Mouse (Mus musculus) hindbrain, embryonic 13.5 days (tissue): ENCODE measurements around the gene Krtap29-1. TPM values are rescaled to one million over a fixed set of nuclear protein-coding genes. Genes with fewer than 3 reads are reported as not detected.

ENCODE experiments used
- ATAC-seq: fragments of 200-750 bp; cut with Nextera tagmentation; 2 replicates; pipeline ENCODE4 v1.8.0; 2017; ENCODE audit warnings: moderate TSS enrichment; ENCODE audit not compliant: low FRiP score
- H3K27ac ChIP-seq: fragments of 300-500 bp; sonication (generic); 2 replicates; pipeline ENCODE4 v1.5.1; 2015; ENCODE audit warnings: inconsistent platforms, mild to moderate bottlenecking, moderate library complexity
- H3K27me3 ChIP-seq: fragments of 300-500 bp; sonication (generic); 2 replicates; pipeline ENCODE4 v1.6.1; 2015; ENCODE audit warnings: mild to moderate bottlenecking, inconsistent platforms
- H3K36me3 ChIP-seq: fragments of 300-500 bp; sonication (generic); 2 replicates; pipeline ENCODE4 v1.6.1; 2015; ENCODE audit warnings: mild to moderate bottlenecking, inconsistent platforms
- H3K4me1 ChIP-seq: fragments of 300-500 bp; sonication (generic); replicated peaks from 2 replicates; pipeline ENCODE4 v1.6.1; 2015; ENCODE audit warnings: inconsistent platforms
- H3K4me2 ChIP-seq: fragments of 300-500 bp; sonication (generic); 2 replicates; pipeline ENCODE4 v1.6.1; 2015; ENCODE audit warnings: inconsistent platforms, mild to moderate bottlenecking, moderate library complexity
- H3K4me3 ChIP-seq: fragments of 300-500 bp; sonication (generic); 2 replicates; pipeline ENCODE4 v1.5.1; 2015; ENCODE audit warnings: mild to moderate bottlenecking, inconsistent platforms
- H3K9ac ChIP-seq: fragments of 300-500 bp; sonication (generic); 2 replicates; pipeline ENCODE4 v1.6.1; 2015; ENCODE audit warnings: mild to moderate bottlenecking, inconsistent platforms
- H3K9me3 ChIP-seq: fragments of 300-500 bp; sonication (generic); 2 replicates; pipeline ENCODE4 v1.6.1; 2016; ENCODE audit warnings: inconsistent platforms
- WGBS: fragments of 180-500 bp; shearing (Covaris S2); methylation state at CpG from one replicate; pipeline ENCODE4 v1.1.7; 2015; 5-methylcytosine and 5-hydroxymethylcytosine counted together
- polyA plus RNA-seq: library from polyadenylated mRNA; unstranded; fragments of >200 nt; fragmentation: Nextera tagmentation; extraction: Ambion mirVana; gene quantifications from 2 replicates; pipeline ENCODE4 v1.2.1, GENCODE M21; 2015

The Krtap29-1 gene
- not detected in 2 replicates for polyA plus RNA-seq

DNA sequence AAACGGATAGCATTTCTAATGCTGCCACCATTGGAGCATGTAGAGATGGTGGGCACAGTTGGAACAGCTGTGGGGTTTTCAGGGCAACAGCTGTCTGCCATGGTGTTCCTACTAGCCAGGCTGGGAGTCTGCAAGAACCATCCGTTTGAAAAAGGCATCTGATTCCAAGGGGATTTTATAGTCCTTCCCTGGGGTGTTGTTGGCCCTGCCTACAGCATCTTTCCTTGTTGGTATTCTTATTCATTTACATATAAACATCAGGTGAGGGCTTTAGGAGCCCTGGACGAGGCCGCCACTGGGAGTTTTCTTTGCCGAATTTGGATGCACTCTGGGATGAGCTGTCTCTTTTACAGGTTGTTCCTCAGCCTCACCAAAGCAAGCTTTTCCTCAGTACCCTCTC lies at the start of gene Krtap29-1:
Krtap29-1 (minus strand) TSS at position 101 of the 400 bp plus-strand sequence.
- Histone ChIP-seq H3K36me3 (no peaks in the 10 kb centered on the region), H3K27me3 (no peaks in the 10 kb centered on the region), H3K4me3 (no peak within 1 kb of the TSS), H3K4me2 (no peak within 1 kb of the TSS), H3K27ac (no peak within 1 kb of the TSS), H3K4me1 (no peaks in the 10 kb centered on the region), H3K9me3 (no peaks in the 10 kb centered on the region), H3K9ac (no peak within 1 kb of the TSS)
- no peak for ATAC-seq
- WGBS, result 75% methylated on average over 5 of the region's 5 CpGs

- WGBS, result 88% methylated on average over 5 of the region's 5 CpGs
- Histone ChIP-seq H3K27ac (no peak overlapping the region), H3K27me3 (no peaks in the 10 kb centered on the region), H3K9ac (no peak overlapping the region), H3K4me1 (0 out of 2 replicates have a peak, but pooled peaks cover 3% of the 10 kb centered on the region), H3K4me2 (no peak overlapping the region), H3K36me3 (no peaks in the 10 kb centered on the region), H3K9me3 (no peaks in the 10 kb centered on the region), H3K4me3 (no peak overlapping the region)
- no peak for ATAC-seq
Measured at GRCm38 (mm10) chr11:100021438-100021837, 42.6 kb upstream of the Krtap29-1 start.

- H3K9me3 ChIP-seq, result no peaks in the 10 kb centered on the region
- H3K9ac ChIP-seq, result no peak overlapping the region
- whole genome bisulfite sequencing, result 94% methylated on average over 1 of the region's 1 CpGs
- H3K4me1 ChIP-seq, result no peaks in the 10 kb centered on the region
- H3K27ac ChIP-seq, result no peak overlapping the region
- H3K4me2 ChIP-seq, result no peak overlapping the region
- H3K27me3 ChIP-seq, result no peaks in the 10 kb centered on the region
- H3K36me3 ChIP-seq, result no peaks in the 10 kb centered on the region
- H3K4me3 ChIP-seq, result no peak overlapping the region
- no peak for ATAC-seq
Measured at GRCm38 (mm10) chr11:100019466-100019865, 40.6 kb upstream of the Krtap29-1 start.

DNA sequence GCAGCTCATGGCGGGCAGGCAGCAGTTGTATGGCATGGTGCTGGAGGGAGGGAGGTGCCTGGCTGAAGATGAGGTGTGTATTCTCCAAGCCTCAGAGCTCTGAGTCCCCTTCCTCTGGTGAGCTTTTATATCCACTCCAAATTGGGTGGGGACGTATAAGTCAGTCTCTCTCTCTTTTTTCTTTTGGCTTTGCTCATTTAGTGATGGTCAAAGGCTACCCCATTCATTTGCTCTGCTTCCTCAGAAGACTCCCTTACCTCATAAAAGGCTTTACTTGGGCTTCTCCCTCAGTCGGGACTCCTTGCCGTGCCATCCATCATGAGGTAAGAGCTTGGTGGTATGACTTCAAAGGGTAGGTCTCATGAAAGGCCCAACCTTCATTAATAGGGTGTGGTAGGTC lies 37.3 kb upstream of the Krtap29-1 start, which contains the start of gene Krt33a:
Krt33a (minus strand) TSS at position 101 of the 400 bp plus-strand sequence.
- no peaks in the 10 kb centered on the region for H3K9me3 ChIP-seq
- H3K4me2 ChIP-seq, result no peak within 1 kb of the TSS
- no peak within 1 kb of the TSS for H3K27ac ChIP-seq
- no peak for ATAC-seq
- 82% methylated on average over 4 of the region's 4 CpGs for WGBS
- H3K9ac ChIP-seq, result no peak within 1 kb of the TSS
- H3K36me3 ChIP-seq, result no peaks in the 10 kb centered on the region
- H3K27me3 ChIP-seq, result no peaks in the 10 kb centered on the region
- H3K4me1 ChIP-seq, result no peaks in the 10 kb centered on the region
- no peak within 1 kb of the TSS for H3K4me3 ChIP-seq

- H3K9ac ChIP-seq, result no peak overlapping the region
- H3K4me2 ChIP-seq, result no peak overlapping the region
- H3K36me3 ChIP-seq, result no peaks in the 10 kb centered on the region
- ATAC-seq, result no peak
- no peaks in the 10 kb centered on the region for H3K27me3 ChIP-seq
- no peaks in the 10 kb centered on the region for H3K9me3 ChIP-seq
- no peak overlapping the region for H3K27ac ChIP-seq
- no peak overlapping the region for H3K4me3 ChIP-seq
- H3K4me1 ChIP-seq, result no peaks in the 10 kb centered on the region
- 82% methylated on average over 4 of the region's 4 CpGs for WGBS
Measured at GRCm38 (mm10) chr11:100013691-100014171, 34.9 kb upstream of the Krtap29-1 start.

DNA sequence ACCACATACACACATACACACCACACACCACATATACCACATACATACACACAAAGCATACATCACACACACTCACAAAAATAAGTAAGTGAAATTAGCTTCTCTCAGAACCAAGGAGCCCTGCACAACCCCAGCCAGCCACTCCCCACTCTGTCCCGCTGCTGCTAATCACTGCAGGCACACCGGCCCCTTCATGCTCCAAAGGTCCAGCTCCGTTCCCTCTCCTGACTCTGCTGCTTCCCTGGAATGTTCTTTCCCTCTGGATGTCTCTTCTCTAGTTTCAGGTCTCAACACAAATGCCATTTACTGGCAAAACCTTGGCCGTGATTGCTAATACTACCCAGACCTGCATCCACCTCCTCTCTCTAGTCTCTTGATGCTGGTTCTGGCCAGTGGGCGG lies 31.8 kb upstream of the Krtap29-1 start:
- no peaks in the 10 kb centered on the region for H3K36me3 ChIP-seq
- 94% methylated on average over 5 of the region's 5 CpGs for WGBS
- no peak overlapping the region for H3K27ac ChIP-seq
- no peak overlapping the region for H3K4me3 ChIP-seq
- H3K9ac ChIP-seq, result no peak overlapping the region
- no peaks in the 10 kb centered on the region for H3K4me1 ChIP-seq
- no peak overlapping the region for H3K4me2 ChIP-seq
- no peaks in the 10 kb centered on the region for H3K9me3 ChIP-seq
- ATAC-seq, result no peak
- H3K27me3 ChIP-seq, result no peaks in the 10 kb centered on the region

DNA sequence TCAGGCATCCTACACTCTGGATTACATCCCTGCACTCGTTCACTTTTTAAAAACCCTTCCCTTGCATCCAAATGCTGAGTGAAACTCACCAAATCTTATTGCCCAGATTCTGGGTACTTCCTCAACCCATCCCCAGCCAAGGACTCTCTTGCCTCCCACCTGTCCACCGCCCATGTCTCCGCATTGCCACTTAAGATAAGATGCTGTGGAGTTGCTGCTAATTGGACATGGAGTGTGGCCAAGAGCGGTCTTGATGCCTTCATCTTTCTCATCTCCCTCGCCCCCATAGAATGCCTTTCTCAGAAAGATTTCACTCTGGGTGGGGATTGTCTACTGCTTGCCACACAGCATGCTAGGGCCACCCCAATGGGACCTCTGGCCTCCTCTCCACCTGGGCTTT lies 29.5 kb upstream of the Krtap29-1 start:
- Histone ChIP-seq H3K4me3 (no peak overlapping the region), H3K27me3 (no peaks in the 10 kb centered on the region), H3K9me3 (no peaks in the 10 kb centered on the region), H3K4me2 (no peak overlapping the region), H3K9ac (no peak overlapping the region), H3K27ac (no peak overlapping the region), H3K36me3 (no peaks in the 10 kb centered on the region), H3K4me1 (no peaks in the 10 kb centered on the region)
- ATAC-seq, result no peak
- WGBS, result 93% methylated on average over 5 of the region's 5 CpGs

- H3K27ac ChIP-seq, result no peak overlapping the region
- H3K4me1 ChIP-seq, result no peaks in the 10 kb centered on the region
- H3K4me2 ChIP-seq, result no peak overlapping the region
- H3K27me3 ChIP-seq, result no peaks in the 10 kb centered on the region
- H3K9me3 ChIP-seq, result no peaks in the 10 kb centered on the region
- H3K4me3 ChIP-seq, result no peak overlapping the region
- no peaks in the 10 kb centered on the region for H3K36me3 ChIP-seq
- no peak overlapping the region for H3K9ac ChIP-seq
- 54% methylated on average over 3 of the region's 3 CpGs for WGBS
- ATAC-seq, result no peak
Measured at GRCm38 (mm10) chr11:100006624-100007023, 27.8 kb upstream of the Krtap29-1 start.

DNA sequence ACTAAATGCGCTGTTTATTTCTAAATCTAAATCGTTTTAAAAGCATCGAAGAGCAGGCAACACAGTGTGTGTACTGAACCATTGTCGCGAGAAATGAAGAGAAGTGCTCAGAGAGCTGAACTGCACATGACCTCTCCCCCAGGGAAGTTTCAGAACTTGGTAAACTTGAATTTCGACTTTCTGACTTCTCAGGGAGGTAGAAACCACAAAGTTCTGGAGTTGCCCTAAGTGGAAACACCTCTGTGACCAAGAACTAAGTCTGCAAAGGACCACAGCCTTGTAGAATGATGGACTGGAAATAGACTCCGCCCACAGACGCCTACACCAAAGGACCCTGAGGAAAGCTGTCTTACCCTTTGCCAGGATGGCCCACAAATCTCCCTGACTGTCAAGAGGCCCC lies 27.1 kb upstream of the Krtap29-1 start:
- no peaks in the 10 kb centered on the region for H3K4me1 ChIP-seq
- no peaks in the 10 kb centered on the region for H3K36me3 ChIP-seq
- no peak overlapping the region for H3K4me3 ChIP-seq
- no peak overlapping the region for H3K9ac ChIP-seq
- no peaks in the 10 kb centered on the region for H3K27me3 ChIP-seq
- 93% methylated on average over 8 of the region's 8 CpGs for WGBS
- no peak overlapping the region for H3K4me2 ChIP-seq
- H3K9me3 ChIP-seq, result no peaks in the 10 kb centered on the region
- no peak for ATAC-seq
- H3K27ac ChIP-seq, result no peak overlapping the region

DNA sequence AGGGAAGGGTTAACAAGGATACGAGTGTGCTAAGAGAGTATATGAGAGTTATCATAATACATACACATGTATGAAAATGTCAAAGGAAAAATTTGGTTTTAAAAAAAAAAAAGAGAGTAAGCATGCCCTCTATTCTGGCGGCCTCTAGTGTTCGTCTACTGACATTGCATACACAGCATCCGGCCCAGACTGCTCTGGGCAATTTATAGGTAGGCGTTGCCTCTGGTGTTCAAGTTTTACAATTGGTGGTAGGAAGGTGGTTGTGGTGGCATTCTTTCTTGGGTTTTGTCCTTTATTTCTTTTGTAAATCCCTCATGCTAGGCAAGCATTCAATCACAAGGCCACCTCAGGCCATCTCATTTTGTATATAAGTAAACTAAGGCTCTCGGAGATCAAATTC lies 26.0 kb upstream of the Krtap29-1 start:
- Histone ChIP-seq H3K36me3 (no peaks in the 10 kb centered on the region), H3K27me3 (no peaks in the 10 kb centered on the region), H3K9ac (no peak overlapping the region), H3K9me3 (no peaks in the 10 kb centered on the region), H3K4me3 (no peak overlapping the region), H3K27ac (no peak overlapping the region), H3K4me2 (no peak overlapping the region), H3K4me1 (no peaks in the 10 kb centered on the region)
- 25% methylated on average over 6 of the region's 6 CpGs for WGBS
- ATAC-seq, result no peak

- Histone ChIP-seq H3K9ac (no peak overlapping the region), H3K9me3 (no peaks in the 10 kb centered on the region), H3K4me1 (no peaks in the 10 kb centered on the region), H3K27ac (no peak overlapping the region), H3K4me2 (no peak overlapping the region), H3K4me3 (no peak overlapping the region), H3K36me3 (no peaks in the 10 kb centered on the region), H3K27me3 (peaks cover 4% of the 10 kb centered on the region; the same call in 1 of the 2 replicates)
- whole genome bisulfite sequencing, result 96% methylated on average over 7 of the region's 7 CpGs
- ATAC-seq, result no peak
Measured at GRCm38 (mm10) chr11:99999091-99999490, 20.2 kb upstream of the Krtap29-1 start.

- no peak overlapping the region for H3K27ac ChIP-seq
- no peak overlapping the region for H3K9ac ChIP-seq
- peaks cover 6% of the 10 kb centered on the region for H3K4me1 ChIP-seq
- peaks cover 15% of the 10 kb centered on the region; the same call in 1 of the 2 replicates for H3K27me3 ChIP-seq
- H3K36me3 ChIP-seq, result no peaks in the 10 kb centered on the region
- no peak for ATAC-seq
- no peaks in the 10 kb centered on the region for H3K9me3 ChIP-seq
- WGBS, result 63% methylated on average over 4 of the region's 4 CpGs
- H3K4me2 ChIP-seq, result no peak overlapping the region
- no peak overlapping the region for H3K4me3 ChIP-seq
Measured at GRCm38 (mm10) chr11:99994384-99994661, 15.5 kb upstream of the Krtap29-1 start.

GRCm38 (mm10) chr11:99993620-99994383 lies 14.9 kb upstream of the Krtap29-1 start, which contains the start of gene Krtap17-1:
TSS of gene Krtap17-1 (minus strand) at chr11:99993994.
- Histone ChIP-seq H3K27me3 (peaks cover 15% of the 10 kb centered on the region; the same call in 1 of the 2 replicates), H3K9ac (peak within 1 kb of the TSS; percentile 67), H3K9me3 (no peaks in the 10 kb centered on the region), H3K4me1 (peaks cover 6% of the 10 kb centered on the region), H3K4me3 (peak within 1 kb of the TSS; percentile 25), H3K36me3 (no peaks in the 10 kb centered on the region), H3K27ac (no peak within 1 kb of the TSS), H3K4me2 (peak within 1 kb of the TSS; percentile 44)
- no peak for ATAC-seq
- WGBS, result 29% methylated on average over 26 of the region's 26 CpGs
